Mouse (Mus musculus) ES-E14 (cell line): ENCODE measurements at regions not wholly inside any gene's neighbourhood (a gene's known extent, or its start where the extent isn't known, plus 50 kb on each side); places are given as distances from the start of the nearest gene placed in this dataset.

ENCODE experiments used
- DNase-seq: peaks from one replicate; pipeline ENCODE4 v3.0.0-alpha.2; 2013; ENCODE audit warnings: low read depth, low spot score
- H3K27ac ChIP-seq: 2 replicates; pipeline ENCODE4 v1.5.1; 2012; ENCODE audit warnings: low read depth, mild to moderate bottlenecking, low read length, moderate library complexity, mixed read lengths; ENCODE audit not compliant: poor library complexity, insufficient read depth, severe bottlenecking
- H3K36me3 ChIP-seq: 2 replicates; pipeline ENCODE4 v1.6.1; 2012; ENCODE audit warnings: mild to moderate bottlenecking, low read length, moderate library complexity, mixed read lengths; ENCODE audit not compliant: control insufficient read depth, poor library complexity, insufficient read depth, severe bottlenecking
- H3K4me1 ChIP-seq, 2 experiments: fragments of 150-350 bp in 1 of 2; sonication (generic) in 1 of 2; 2 replicates each; pipeline ENCODE4 v1.6.1; 2012; ENCODE audit warnings: low read length in 2 of 2, mild to moderate bottlenecking in 1 of 2, mixed read lengths in 1 of 2; ENCODE audit not compliant: control insufficient read depth in 2 of 2, insufficient read depth in 2 of 2, poor library complexity in 1 of 2
- H3K4me3 ChIP-seq, 2 experiments: fragments of 150-350 bp in 1 of 2; sonication (generic) in 1 of 2; 2 replicates each; pipeline ENCODE4 v1.5.1; 2012; ENCODE audit warnings: low read length in 2 of 2, low read depth in 1 of 2, mild to moderate bottlenecking in 1 of 2, mixed read lengths in 1 of 2; ENCODE audit not compliant: insufficient read depth in 1 of 2, poor library complexity in 1 of 2, severe bottlenecking in 1 of 2
- H3K9ac ChIP-seq: 2 replicates; pipeline ENCODE4 v1.6.1; 2012; ENCODE audit warnings: low read depth, mild to moderate bottlenecking, low read length, mixed read lengths; ENCODE audit not compliant: poor library complexity, insufficient read depth, severe bottlenecking
- H3K9me3 ChIP-seq: fragments of 150-350 bp; sonication (generic); 2 replicates; pipeline ENCODE4 v1.6.1; 2012; ENCODE audit warnings: low read depth, mild to moderate bottlenecking, low read length; ENCODE audit not compliant: control insufficient read depth, insufficient read depth
- CHD2 ChIP-seq: IDR thresholded peaks from 2 replicates; pipeline ENCODE4 v1.6.1; 2014; ENCODE audit warnings: mild to moderate bottlenecking, low read depth, low read length, inconsistent platforms
- HCFC1 ChIP-seq: IDR thresholded peaks from 2 replicates; pipeline ENCODE4 v1.6.1; 2012; ENCODE audit warnings: low read length, inconsistent platforms, borderline replicate concordance; ENCODE audit not compliant: insufficient read depth
- MAFK ChIP-seq: IDR thresholded peaks from 2 replicates; pipeline ENCODE4 v1.6.1; 2014; ENCODE audit warnings: mild to moderate bottlenecking, low read depth, low read length, inconsistent platforms; ENCODE audit not compliant: insufficient read depth
- ZC3H11A ChIP-seq: IDR thresholded peaks from 2 replicates; pipeline ENCODE4 v1.6.1; 2012; ENCODE audit warnings: low read depth, mild to moderate bottlenecking, inconsistent platforms, low read length, borderline replicate concordance
- ZNF384 ChIP-seq: IDR thresholded peaks from 2 replicates; pipeline ENCODE4 v1.6.1; 2012; ENCODE audit warnings: low read depth, low read length, inconsistent platforms
- in situ Hi-C, 2 experiments: fragments of 600-800 bp; cut with MboI; formaldehyde crosslinking; loops; one replicate each; pipeline ENCODE4 v1.15.1; 2025; ENCODE audit warnings: low sequenced_read_pairs in 2 of 2, inconsistent platforms in 1 of 2; ENCODE audit not compliant: unreplicated experiment in 2 of 2

DNA sequence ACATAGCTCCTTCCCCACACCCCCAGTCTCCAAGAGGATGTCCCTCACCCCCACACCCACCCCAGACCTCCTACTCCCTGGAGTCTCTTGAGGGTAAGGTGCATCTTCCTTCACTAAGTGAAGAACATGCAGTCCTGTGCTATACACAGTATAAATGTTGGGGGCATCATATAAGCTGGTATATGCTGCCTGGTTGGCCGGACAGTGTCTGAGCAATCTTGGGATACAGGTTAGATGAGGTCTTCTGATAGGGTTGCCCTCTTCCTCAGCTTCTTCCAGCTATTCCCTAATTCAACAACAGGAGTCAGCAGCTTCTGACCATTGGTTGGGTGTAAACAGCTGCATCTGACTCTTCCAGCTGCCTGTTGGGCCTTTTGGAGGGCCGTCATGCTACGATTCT is 1156.3 kb upstream of the Aga start:
- Histone ChIP-seq H3K4me3 (no peak overlapping the region), H3K4me1 (peaks cover 4 to 9% of the 10 kb centered on the region in 2 experiments; a peak in 3 of 4 replicates), H3K9me3 (no peaks in the 10 kb centered on the region), H3K27ac (no peak overlapping the region), H3K9ac (no peak overlapping the region), H3K36me3 (peaks cover 9% of the 10 kb centered on the region; the same call in 1 of the 2 replicates)
- TF ChIP-seq ZC3H11A: no peak
- no peak for TF ChIP-seq HCFC1
- no peak for TF ChIP-seq MAFK
- TF ChIP-seq ZNF384: no peak
- no peak for TF ChIP-seq CHD2
- DNase-seq: no peak
- in situ Hi-C loops: no loop called here

DNA sequence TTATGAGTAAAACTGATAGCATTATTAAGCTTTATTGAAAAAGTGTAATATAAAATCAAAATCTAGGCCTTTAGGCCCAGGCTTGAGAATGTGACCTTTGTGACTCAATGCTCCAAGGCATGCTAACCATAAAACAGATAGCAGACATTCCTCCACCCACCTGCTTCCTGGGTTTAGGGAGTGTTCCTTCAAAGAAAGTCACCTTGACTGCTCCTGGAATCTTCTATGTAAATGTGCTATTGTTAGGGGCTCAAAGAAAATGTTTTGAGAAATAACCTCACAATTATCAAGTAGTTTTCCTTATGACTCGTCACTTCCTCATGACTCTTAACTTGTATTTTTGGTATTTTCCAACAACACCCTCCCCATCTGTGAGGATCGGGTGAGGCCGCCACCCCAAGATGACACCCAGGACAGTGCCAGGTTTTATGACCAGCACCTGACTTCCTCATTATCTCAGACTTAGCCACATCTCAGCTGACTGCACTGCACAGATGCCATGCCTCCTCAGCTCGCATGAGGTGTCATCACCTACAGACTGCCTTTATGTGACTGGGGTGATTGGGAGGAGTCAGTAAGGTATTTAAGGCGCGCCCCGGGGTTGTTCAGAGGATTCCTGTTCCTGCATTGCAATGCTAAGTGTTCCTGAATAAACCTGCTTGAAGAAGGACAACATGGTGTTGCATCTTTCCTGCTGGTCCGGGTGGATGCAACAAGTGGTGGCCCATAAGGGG is 1155.4 kb upstream of the Aga start:
- peak overlapping the region; percentile 98 for H3K27ac ChIP-seq
- H3K9me3 ChIP-seq: no peaks in the 10 kb centered on the region
- peaks cover 9% of the 10 kb centered on the region; the same call in 1 of the 2 replicates for H3K36me3 ChIP-seq
- H3K4me3 ChIP-seq: no peak overlapping the region
- in situ Hi-C loops: no loop called here
- TF ChIP-seq MAFK (no peak), ZC3H11A (no peak), ZNF384 (no peak)
- DNase-seq: peak; percentile 63
- H3K4me1 ChIP-seq: peaks cover 4 to 9% of the 10 kb centered on the region in 2 experiments; a peak in 3 of 4 replicates
- H3K9ac ChIP-seq: no peak overlapping the region

DNA sequence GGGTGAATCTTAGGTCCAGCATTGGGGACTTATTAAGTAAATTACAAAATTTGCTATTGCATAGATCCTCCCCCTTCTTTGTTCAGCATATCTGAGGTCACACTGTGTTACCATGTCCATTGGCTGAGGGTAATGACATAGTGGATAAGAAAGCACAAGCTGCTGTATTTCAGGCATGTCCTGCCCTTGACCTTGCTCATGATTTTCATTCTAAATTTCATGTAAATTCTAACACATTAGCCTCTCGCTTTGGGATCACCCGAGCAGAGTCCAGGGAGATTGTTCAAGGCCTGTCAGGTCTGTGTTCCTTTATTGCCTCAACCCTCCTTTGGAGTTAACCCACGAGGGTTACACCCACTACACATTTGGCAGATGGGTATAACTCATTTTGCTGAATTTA is 1153.7 kb upstream of the Aga start:
- no peaks in the 10 kb centered on the region for H3K9me3 ChIP-seq
- peaks cover 9% of the 10 kb centered on the region; the same call in 1 of the 2 replicates for H3K36me3 ChIP-seq
- H3K4me1 ChIP-seq: peaks cover 4 to 9% of the 10 kb centered on the region in 2 experiments; a peak in 3 of 4 replicates
- H3K9ac ChIP-seq: no peak overlapping the region
- in situ Hi-C loops: no loop called here
- no peak overlapping the region for H3K4me3 ChIP-seq
- TF ChIP-seq HCFC1: no peak
- H3K27ac ChIP-seq: no peak overlapping the region
- no peak for DNase-seq
